Mouse (Mus musculus): ENCODE data around the gene Lrrc42.

DNA sequence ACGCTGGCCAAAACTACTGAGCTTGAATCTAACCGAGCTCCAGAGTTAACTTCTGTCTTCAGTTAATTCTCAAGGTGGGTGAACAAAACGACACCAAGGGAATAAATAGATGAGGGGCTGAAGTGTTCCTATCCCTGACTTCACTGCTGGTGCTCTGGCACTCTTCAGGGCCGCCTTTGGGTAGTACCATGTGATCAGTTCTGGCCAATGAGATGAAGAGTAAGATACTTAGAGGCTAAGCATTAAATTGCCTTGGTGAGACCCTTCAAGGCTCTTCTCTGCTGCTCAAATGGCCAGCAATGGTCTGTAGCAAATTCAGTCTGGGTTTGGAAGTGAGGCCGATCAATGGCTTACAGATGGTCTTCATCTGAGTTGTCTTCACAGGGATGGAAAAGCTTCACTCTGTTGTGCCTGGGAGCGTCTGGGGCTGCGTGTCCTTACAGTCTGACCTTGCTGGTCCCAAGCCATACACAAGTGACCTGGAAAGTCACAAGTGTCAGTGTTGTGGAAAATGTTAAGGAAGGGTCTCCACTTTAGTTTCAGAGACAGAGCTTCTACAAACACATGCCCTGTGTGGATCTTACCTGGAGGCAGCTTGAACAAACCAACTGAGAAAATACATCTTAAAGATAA lies 27.6 kb upstream of the Lrrc42 start:
- TF ChIP-seq CTCF (IDR thresholded peaks at IDR 0.05; ENCODE audit: control insufficient read depth, insufficient read depth, low read length): no peak
- TF ChIP-seq POLR2A (IDR thresholded peaks at IDR 0.05; ENCODE audit: borderline replicate concordance, control insufficient read depth, low read depth, low read length): no peak
